Mouse (Mus musculus): ENCODE measurements around the gene Gstt3.
"Not testable (repeated sequence)": the region's sequence is repeated elsewhere in the genome, so short reads cannot be mapped to it uniquely, and the experiment has no call there.

The Gstt3 gene

GRCm38 (mm10) chr10:75779206-75780174 lies 1.7 kb downstream of the Gstt3 start:
- no peak for DNase-seq (ENCODE audit: low spot score in 2 of 2)

DNA sequence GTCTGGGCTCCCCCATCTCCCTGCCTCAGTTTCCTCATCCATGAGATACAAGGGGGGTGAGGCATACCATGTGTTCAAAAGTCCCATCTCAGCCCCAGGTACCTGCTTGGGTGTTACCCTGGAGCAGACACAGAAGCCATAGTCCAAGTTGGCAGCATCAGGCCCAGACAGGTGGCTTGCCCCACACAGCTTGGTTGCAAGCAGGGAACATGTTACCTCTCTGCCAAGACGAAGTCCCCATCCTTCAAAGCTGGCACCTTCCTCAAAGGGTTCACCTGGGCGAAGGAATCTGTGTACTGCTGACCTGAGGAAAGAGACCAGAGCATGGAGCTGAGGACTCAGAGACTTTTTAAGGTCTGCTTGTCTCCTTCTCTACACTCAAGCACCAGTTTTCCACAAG lies 3.3 kb downstream of the Gstt3 start:
- no peak for DNase-seq (ENCODE audit: low spot score in 2 of 2)

DNA sequence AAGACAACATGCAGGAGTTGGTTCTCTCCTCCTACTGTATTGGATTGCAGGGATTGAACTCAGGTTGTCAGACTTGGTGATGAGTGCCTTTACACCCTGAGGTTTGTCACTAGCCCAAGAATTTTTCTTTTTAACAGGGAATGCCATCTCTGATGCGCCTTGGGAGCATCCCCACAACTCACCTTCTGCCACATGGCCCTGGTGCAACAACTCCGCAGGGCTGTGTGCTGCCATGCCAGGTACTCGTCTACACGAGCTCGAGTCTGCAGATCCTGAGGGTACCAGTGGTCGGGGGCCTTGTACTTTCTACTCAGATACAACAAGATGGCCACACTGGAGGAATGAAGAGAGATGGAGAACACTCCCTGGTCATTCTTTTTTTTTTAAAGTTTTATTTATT lies 4.7 kb downstream of the Gstt3 start:
- DNase-seq (ENCODE audit: low spot score in 2 of 2), result no peak

GRCm38 (mm10) chr10:75774587-75774986 lies 6.6 kb downstream of the Gstt3 start:
- DNase-seq (ENCODE audit: low spot score in 2 of 2), result no peak

DNA sequence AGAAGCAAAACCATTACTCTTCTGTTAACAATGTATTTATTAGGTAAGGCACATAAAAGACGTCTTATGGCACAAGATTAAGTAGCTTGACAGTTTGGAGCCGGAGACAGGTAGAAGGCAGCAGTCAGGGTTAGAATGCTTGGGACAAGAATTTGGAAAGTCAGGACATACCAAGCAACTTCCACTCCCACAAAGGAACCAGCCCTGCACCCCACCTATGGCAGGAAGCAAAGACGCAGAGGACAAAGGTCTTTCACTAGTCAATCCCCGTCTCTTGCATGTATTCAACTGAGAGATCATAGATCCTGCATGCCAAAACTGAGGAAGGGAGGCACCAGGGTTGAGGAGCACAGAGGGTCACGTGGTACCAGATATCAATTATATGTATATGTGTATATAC lies 7.1 kb downstream of the Gstt3 start:
- no peak for DNase-seq (ENCODE audit: low spot score in 2 of 2)

- DNase-seq (ENCODE audit: low spot score in 2 of 2), result peak; percentile 83 to 87
These were observed 8.2 kb downstream of the Gstt3 start, which contains the start of gene Ddt for GRCm38 (mm10) chr10:75772795-75773664. Gene Ddt, minus strand, starts transcription at chr10:75773414.

GRCm38 (mm10) chr10:75767756-75768155 lies 13.5 kb downstream of the Gstt3 start:
- DNase-seq (ENCODE audit: low spot score in 2 of 2), result not testable (repeated sequence)

DNA sequence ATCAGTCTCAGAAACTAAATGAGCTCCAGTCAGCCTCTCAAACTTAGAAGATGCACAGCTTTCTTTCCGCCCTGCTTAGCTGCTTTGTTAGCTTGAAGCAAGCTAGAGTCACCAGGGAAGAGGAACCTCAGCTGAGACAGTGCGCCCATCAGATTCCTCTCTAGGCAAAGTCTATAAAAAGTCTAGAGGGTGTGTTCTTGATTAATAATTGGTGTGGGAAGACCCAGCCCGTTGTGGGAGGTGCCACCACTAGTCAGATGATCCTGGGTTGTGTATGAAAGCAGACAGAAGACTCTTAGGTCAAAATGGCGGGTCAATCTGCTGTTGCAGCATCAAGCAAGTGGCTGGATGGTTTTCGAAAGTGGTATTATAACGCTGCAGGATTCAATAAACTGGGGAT lies 14.4 kb downstream of the Gstt3 start:
- DNase-seq (ENCODE audit: low spot score in 2 of 2), result no peak

GRCm38 (mm10) chr10:75764519-75765473 lies 16.4 kb downstream of the Gstt3 start:
- peak; percentile 43 to 67 for DNase-seq (ENCODE audit: low spot score in 2 of 2)

GRCm38 (mm10) chr10:75763682-75764518 lies 17.3 kb downstream of the Gstt3 start, which contains the start of gene Cabin1:
Gene Cabin1, minus strand, starts transcription at chr10:75764341.
- DNase-seq (ENCODE audit: low spot score in 2 of 2), result peak; percentile 97

DNA sequence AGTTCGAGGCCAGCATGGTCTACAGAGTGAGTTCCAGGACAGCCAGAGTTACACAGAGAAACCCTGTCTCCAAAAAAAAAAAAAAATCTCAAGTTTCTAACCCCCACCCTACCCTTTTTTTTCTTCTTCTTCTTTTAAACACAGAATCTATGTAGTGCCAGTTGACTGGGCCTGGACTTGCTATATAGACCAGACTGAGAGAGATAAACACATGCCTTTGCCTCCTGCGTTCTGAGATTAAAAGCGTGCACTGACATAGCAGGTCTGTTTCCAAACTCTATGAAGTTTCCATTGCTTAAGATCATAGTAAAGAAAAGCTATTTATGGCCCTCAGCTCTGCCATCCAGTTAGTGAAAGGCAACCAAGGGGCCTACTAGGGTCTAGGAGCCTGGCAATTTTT lies 18.8 kb downstream of the Gstt3 start:
- no peak for DNase-seq (ENCODE audit: low spot score in 2 of 2)

- DNase-seq (ENCODE audit: low spot score in 2 of 2), result no peak
These were observed 20.9 kb downstream of the Gstt3 start for GRCm38 (mm10) chr10:75760311-75760710.

- no peak for DNase-seq (ENCODE audit: low spot score in 2 of 2)
These were observed 24.5 kb downstream of the Gstt3 start for GRCm38 (mm10) chr10:75756719-75757118.

DNA sequence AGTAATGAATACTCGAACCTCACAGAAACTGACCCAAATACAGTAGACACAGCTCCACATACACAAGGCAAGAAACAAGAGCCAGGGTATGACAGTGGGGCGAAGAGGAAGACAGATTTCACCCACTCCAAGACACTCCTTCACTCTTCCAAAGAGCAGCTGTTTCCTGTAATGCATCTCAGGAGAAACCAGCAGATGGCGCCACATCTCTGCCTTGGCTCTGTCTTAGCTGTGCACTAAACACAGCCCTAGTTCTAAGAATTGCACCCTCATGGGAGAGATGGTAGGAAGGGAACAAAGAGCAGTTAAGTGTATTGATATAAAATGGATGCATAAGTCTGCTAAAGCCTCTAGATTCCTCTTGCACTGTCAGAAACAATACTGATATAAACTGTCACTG lies 37.2 kb downstream of the Gstt3 start:
- DNase-seq (ENCODE audit: low spot score in 2 of 2), result peak; percentile 28 to 65

GRCm38 (mm10) chr10:75743369-75743768 lies 37.8 kb downstream of the Gstt3 start:
- DNase-seq (ENCODE audit: low spot score in 2 of 2), result no peak

- DNase-seq (ENCODE audit: low spot score in 2 of 2), result no peak
These were observed 40.3 kb downstream of the Gstt3 start for GRCm38 (mm10) chr10:75740866-75741265.

DNA sequence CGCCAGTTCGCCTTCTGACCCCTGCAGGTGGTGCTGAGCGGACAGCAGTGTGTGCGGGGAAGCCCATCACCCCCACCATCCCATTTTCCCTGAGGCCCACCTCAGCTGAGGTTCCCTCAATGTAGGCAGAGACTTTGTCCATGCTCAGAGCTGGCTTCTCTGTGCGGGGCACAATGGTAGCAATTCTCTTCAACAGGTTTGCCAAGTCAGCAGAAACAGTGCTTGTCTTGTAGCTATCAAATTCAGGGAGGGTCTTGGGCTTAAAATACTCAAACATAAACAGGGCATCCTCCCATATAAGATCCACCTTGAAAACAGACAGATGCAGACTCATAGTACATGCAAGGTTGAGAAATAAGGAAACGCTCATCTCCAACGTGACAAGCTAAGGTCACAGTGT lies 55.8 kb downstream of the Gstt3 start:
- DNase-seq (ENCODE audit: low spot score in 2 of 2), result no peak

All from heart, adult 9 months (tissue).